Mouse (Mus musculus) C2C12 (cell line): Measurements from ENCODE around the gene Rps26.
"Not testable (repeated sequence)": the region's sequence is repeated elsewhere in the genome, so short reads cannot be mapped to it uniquely, and the experiment has no call there.

Source experiments
- CEBPB ChIP-seq: IDR thresholded peaks from one replicate; pipeline ENCODE4 v1.6.1; 2011; ENCODE audit warnings: low read depth, mild to moderate bottlenecking, control low read depth, moderate library complexity
- CTCF ChIP-seq: IDR thresholded peaks from one replicate; pipeline ENCODE4 v1.5.1; 2011; ENCODE audit not compliant: control insufficient read depth, insufficient read depth, insufficient read length
- FOSL1 ChIP-seq: IDR thresholded peaks from one replicate; pipeline ENCODE4 v1.8.0; 2011; ENCODE audit warnings: mild to moderate bottlenecking, low read length; ENCODE audit not compliant: poor library complexity, insufficient read depth, severe bottlenecking
- MAX ChIP-seq: IDR thresholded peaks from one replicate; pipeline ENCODE4 v1.6.1; 2011; ENCODE audit warnings: mild to moderate bottlenecking, control low read depth
- MYOD1 ChIP-seq: IDR thresholded peaks from one replicate; pipeline ENCODE4 v1.6.1; 2011; ENCODE audit warnings: low read depth; ENCODE audit not compliant: control insufficient read depth, insufficient read length
- MYOG ChIP-seq: IDR thresholded peaks from one replicate; pipeline ENCODE4 v1.6.1; 2011; ENCODE audit not compliant: control insufficient read depth, insufficient read length; ENCODE audit errors: extremely low read depth
- USF1 ChIP-seq: IDR thresholded peaks from one replicate; pipeline ENCODE4 v1.6.1; 2011; ENCODE audit warnings: low read depth, mild to moderate bottlenecking, control low read depth, moderate library complexity

- TF ChIP-seq CTCF, MYOG, MYOD1, USF1, FOSL1, CEBPB, MAX: not testable (repeated sequence)
Measured at GRCm38 (mm10) chr10:128630306-128630705, 3.8 kb upstream of the Rps26 start.
